Mouse (Mus musculus) forebrain, embryonic 11.5 days (tissue): ENCODE results near the gene Slc50a1. TPM values are rescaled to one million over a fixed set of nuclear protein-coding genes. Genes with fewer than 3 reads are reported as not detected.
A peak's percentile ranks its signal among the peaks of the same experiment; 100 is the strongest.

Source experiments
- ATAC-seq: fragments of 200-750 bp; cut with Nextera tagmentation; replicated peaks from 2 replicates; pipeline ENCODE4 v1.8.0; 2017; ENCODE audit warnings: moderate TSS enrichment; ENCODE audit not compliant: low FRiP score
- DNase-seq: peaks from one replicate; pipeline ENCODE4 v3.0.0-alpha.2; 2017; ENCODE audit warnings: low spot score
- H3K27ac ChIP-seq: fragments of 300-500 bp; sonication (generic); 2 replicates; pipeline ENCODE4 v1.5.1; 2014; ENCODE audit warnings: low read depth, low read length
- H3K27me3 ChIP-seq: fragments of 300-500 bp; sonication (generic); 2 replicates; pipeline ENCODE4 v1.6.1; 2014; ENCODE audit warnings: mild to moderate bottlenecking, low read length, mixed read lengths; ENCODE audit not compliant: control insufficient read depth, insufficient read depth
- H3K36me3 ChIP-seq: fragments of 300-500 bp; sonication (generic); 2 replicates; pipeline ENCODE4 v1.6.1; 2014; ENCODE audit warnings: mild to moderate bottlenecking, low read length, moderate library complexity, mixed read lengths; ENCODE audit not compliant: control insufficient read depth, insufficient read depth
- H3K4me1 ChIP-seq: fragments of 300-500 bp; sonication (generic); replicated peaks from 2 replicates; pipeline ENCODE4 v1.6.1; 2014; ENCODE audit warnings: low read length, mixed read lengths; ENCODE audit not compliant: control insufficient read depth, insufficient read depth
- H3K4me2 ChIP-seq: fragments of 300-500 bp; sonication (generic); 2 replicates; pipeline ENCODE4 v1.6.1; 2014; ENCODE audit warnings: low read depth, mild to moderate bottlenecking, low read length, moderate library complexity, mixed read lengths; ENCODE audit not compliant: severe bottlenecking
- H3K4me3 ChIP-seq: fragments of 300-500 bp; sonication (generic); 2 replicates; pipeline ENCODE4 v1.5.1; 2014; ENCODE audit warnings: low read depth, low read length
- H3K9ac ChIP-seq: fragments of 300-500 bp; sonication (generic); 2 replicates; pipeline ENCODE4 v1.6.1; 2014; ENCODE audit warnings: low read length
- H3K9me3 ChIP-seq: fragments of 300-500 bp; sonication (generic); 2 replicates; pipeline ENCODE4 v1.6.1; 2016; ENCODE audit warnings: low read length, mixed read lengths; ENCODE audit not compliant: control insufficient read depth
- WGBS: fragments of 180-500 bp; shearing (Covaris S2); extraction: QIAGEN DNeasy Blood & Tissue Kit; methylation state at CpG from one replicate; pipeline ENCODE4 v1.1.7; 2014; 5-methylcytosine and 5-hydroxymethylcytosine counted together
- polyA plus RNA-seq: library from polyadenylated mRNA; unstranded; fragments of >200 nt; fragmentation: Nextera tagmentation; extraction: Ambion mirVana; gene quantifications from 2 replicates; pipeline ENCODE4 v1.2.1, GENCODE M21; 2014

Slc50a1 gene
- polyA plus RNA-seq, result 28.4 and 31.8 TPM in 2 replicates

GRCm38 (mm10) chr3:89270051-89270755, at the start of gene Slc50a1:
Gene Slc50a1, minus strand, starts transcription at chr3:89270570.
- peak within 1 kb of the TSS; percentile 83 for H3K4me2 ChIP-seq
- ATAC-seq (peak; percentile 51), DNase-seq (peak; percentile 79)
- peaks cover 7% of the 10 kb centered on the region; the same call in 1 of the 2 replicates for H3K4me1 ChIP-seq
- H3K36me3 ChIP-seq, result no peaks in the 10 kb centered on the region
- H3K9ac ChIP-seq, result peak within 1 kb of the TSS; percentile 81
- H3K27me3 ChIP-seq, result no peaks in the 10 kb centered on the region
- H3K27ac ChIP-seq, result no peak within 1 kb of the TSS
- peak within 1 kb of the TSS; percentile 46 for H3K4me3 ChIP-seq
- no peaks in the 10 kb centered on the region for H3K9me3 ChIP-seq
- WGBS, result 5% methylated on average over 39 of the region's 39 CpGs

GRCm38 (mm10) chr3:89319591-89320350, 49.4 kb upstream of the Slc50a1 start:
- ATAC-seq (no peak), DNase-seq (peak; percentile 74)
- Histone ChIP-seq H3K27me3 (peaks cover 61% of the 10 kb centered on the region), H3K4me2 (peak overlapping the region; percentile 88), H3K9ac (peak overlapping the region; percentile 23; the same call in 1 of the 2 replicates), H3K27ac (no peak overlapping the region), H3K36me3 (no peaks in the 10 kb centered on the region), H3K4me3 (peak overlapping the region; percentile 57), H3K4me1 (peaks cover 39% of the 10 kb centered on the region), H3K9me3 (no peaks in the 10 kb centered on the region)
- WGBS, result 5% methylated on average over 56 of the region's 58 CpGs

- H3K27ac ChIP-seq, result no peak overlapping the region
- no peak for DNase-seq
Observed at GRCm38 (mm10) chr3:89318971-89319590, 48.7 kb upstream of the Slc50a1 start.

GRCm38 (mm10) chr3:89318316-89318715, 47.9 kb upstream of the Slc50a1 start:
- ATAC-seq (no peak), DNase-seq (no peak)
- Histone ChIP-seq H3K9ac (no peak overlapping the region), H3K36me3 (no peaks in the 10 kb centered on the region), H3K27ac (no peak overlapping the region), H3K4me2 (no peak overlapping the region), H3K27me3 (peaks cover 61% of the 10 kb centered on the region), H3K4me1 (peaks cover 39% of the 10 kb centered on the region), H3K4me3 (no peak overlapping the region), H3K9me3 (no peaks in the 10 kb centered on the region)
- WGBS, result 71% methylated on average over 8 of the region's 8 CpGs

More at GRCm38 (mm10) chr3:89318971-89319590, 48.7 kb upstream of the Slc50a1 start:
- Histone ChIP-seq H3K9ac (peak overlapping the region; percentile 23; the same call in 1 of the 2 replicates), H3K36me3 (no peaks in the 10 kb centered on the region), H3K4me3 (peak overlapping the region; percentile 57), H3K27me3 (peaks cover 61% of the 10 kb centered on the region), H3K4me1 (peaks cover 39% of the 10 kb centered on the region), H3K4me2 (peak overlapping the region; percentile 88), H3K9me3 (no peaks in the 10 kb centered on the region)
- WGBS, result 6% methylated on average over 21 of the region's 21 CpGs
- ATAC-seq, result no peak

GRCm38 (mm10) chr3:89317246-89317645, 46.9 kb upstream of the Slc50a1 start:
- WGBS, result 70% methylated on average over 4 of the region's 6 CpGs
- Histone ChIP-seq H3K27me3 (peaks cover 56% of the 10 kb centered on the region), H3K9me3 (no peaks in the 10 kb centered on the region), H3K9ac (no peak overlapping the region), H3K4me1 (peaks cover 39% of the 10 kb centered on the region), H3K4me2 (no peak overlapping the region), H3K36me3 (no peaks in the 10 kb centered on the region), H3K4me3 (no peak overlapping the region; the same call in 1 of the 2 replicates), H3K27ac (no peak overlapping the region)
- ATAC-seq, result no peak
- no peak for DNase-seq

- Histone ChIP-seq H3K27me3 (peaks cover 51% of the 10 kb centered on the region), H3K9ac (no peak overlapping the region), H3K4me3 (no peak overlapping the region; the same call in 1 of the 2 replicates), H3K4me1 (peaks cover 37% of the 10 kb centered on the region), H3K36me3 (no peaks in the 10 kb centered on the region), H3K9me3 (no peaks in the 10 kb centered on the region), H3K27ac (no peak overlapping the region), H3K4me2 (no peak overlapping the region)
- ATAC-seq (peak; percentile 28), DNase-seq (peak; percentile 90)
- WGBS, result 0% methylated on average over 4 of the region's 4 CpGs
Observed at GRCm38 (mm10) chr3:89316833-89317232, 46.5 kb upstream of the Slc50a1 start.

- H3K4me1 ChIP-seq, result peaks cover 31% of the 10 kb centered on the region
- no peak for DNase-seq
- peak overlapping the region; percentile 70 for H3K4me2 ChIP-seq
- H3K27me3 ChIP-seq, result peaks cover 45% of the 10 kb centered on the region
- H3K27ac ChIP-seq, result no peak overlapping the region
- H3K9ac ChIP-seq, result peak overlapping the region; percentile 37
- no peaks in the 10 kb centered on the region for H3K36me3 ChIP-seq
- H3K4me3 ChIP-seq, result peak overlapping the region; percentile 32
- 7% methylated on average over 39 of the region's 40 CpGs for WGBS
- peak; percentile 22 for ATAC-seq
- no peaks in the 10 kb centered on the region for H3K9me3 ChIP-seq
Observed at GRCm38 (mm10) chr3:89315930-89316831, 45.8 kb upstream of the Slc50a1 start.
